Mouse (Mus musculus) midbrain, embryonic 13.5 days (tissue): ENCODE measurements at regions not wholly inside any gene's neighbourhood (a gene's known extent, or its start where the extent isn't known, plus 50 kb on each side); places are given as distances from the start of the nearest gene placed in this dataset.

Experiments used
- ATAC-seq: fragments of 200-750 bp; cut with Nextera tagmentation; 2 replicates; pipeline ENCODE4 v1.8.0; 2017; ENCODE audit warnings: mild to moderate bottlenecking, moderate TSS enrichment, moderate library complexity
- H3K27ac ChIP-seq: fragments of 300-500 bp; sonication (generic); 2 replicates; pipeline ENCODE4 v1.5.1; 2015; ENCODE audit warnings: inconsistent platforms, mild to moderate bottlenecking, moderate library complexity
- H3K27me3 ChIP-seq: fragments of 300-500 bp; sonication (generic); 2 replicates; pipeline ENCODE4 v1.6.1; 2015; ENCODE audit warnings: mild to moderate bottlenecking, inconsistent platforms
- H3K36me3 ChIP-seq: fragments of 300-500 bp; sonication (generic); 2 replicates; pipeline ENCODE4 v1.6.1; 2015; ENCODE audit warnings: mild to moderate bottlenecking, inconsistent platforms
- H3K4me1 ChIP-seq: fragments of 300-500 bp; sonication (generic); replicated peaks from 2 replicates; pipeline ENCODE4 v1.6.1; 2015; ENCODE audit warnings: inconsistent platforms
- H3K4me2 ChIP-seq: fragments of 300-500 bp; sonication (generic); replicated peaks from 2 replicates; pipeline ENCODE4 v1.6.1; 2015; ENCODE audit warnings: moderate library complexity, mild to moderate bottlenecking, inconsistent platforms
- H3K4me3 ChIP-seq: fragments of 300-500 bp; sonication (generic); replicated peaks from 2 replicates; pipeline ENCODE4 v1.5.1; 2015; ENCODE audit warnings: mild to moderate bottlenecking, inconsistent platforms
- H3K9ac ChIP-seq: fragments of 300-500 bp; sonication (generic); replicated peaks from 2 replicates; pipeline ENCODE4 v1.6.1; 2015; ENCODE audit warnings: mild to moderate bottlenecking, inconsistent platforms
- H3K9me3 ChIP-seq: fragments of 300-500 bp; sonication (generic); 2 replicates; pipeline ENCODE4 v1.6.1; 2016; ENCODE audit warnings: mild to moderate bottlenecking, inconsistent platforms
- WGBS: fragments of 180-500 bp; shearing (Covaris S2); methylation state at CpG from one replicate; pipeline ENCODE4 v1.1.7; 2015; 5-methylcytosine and 5-hydroxymethylcytosine counted together

DNA sequence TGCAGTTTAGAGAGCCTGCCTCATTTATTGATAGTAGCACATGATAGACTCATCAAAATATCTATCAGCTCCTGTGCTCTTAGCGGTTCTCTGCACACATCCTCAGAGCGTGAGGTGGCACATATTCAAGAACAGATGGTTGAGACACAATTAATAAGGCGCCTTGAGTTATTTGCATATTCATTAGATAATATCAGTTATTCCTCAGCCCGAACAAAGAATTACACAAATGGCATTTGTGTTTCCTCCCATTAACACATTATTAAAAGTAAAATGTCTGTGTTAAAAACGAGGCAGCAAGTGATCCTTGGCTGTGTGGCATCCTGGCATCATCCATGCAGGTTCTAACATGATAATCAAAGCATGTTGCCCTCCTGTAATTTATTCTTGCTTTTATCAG lies 243.0 kb downstream of the Dcdc2c start:
- no peaks in the 10 kb centered on the region for H3K4me1 ChIP-seq
- H3K36me3 ChIP-seq: no peaks in the 10 kb centered on the region
- no peak overlapping the region for H3K27ac ChIP-seq
- no peaks in the 10 kb centered on the region for H3K9me3 ChIP-seq
- H3K27me3 ChIP-seq: no peaks in the 10 kb centered on the region
- ATAC-seq: no peak
- H3K4me3 ChIP-seq: no peak overlapping the region
- WGBS: 54% methylated on average over 5 of the region's 5 CpGs
- no peak overlapping the region for H3K4me2 ChIP-seq
- H3K9ac ChIP-seq: no peak overlapping the region

DNA sequence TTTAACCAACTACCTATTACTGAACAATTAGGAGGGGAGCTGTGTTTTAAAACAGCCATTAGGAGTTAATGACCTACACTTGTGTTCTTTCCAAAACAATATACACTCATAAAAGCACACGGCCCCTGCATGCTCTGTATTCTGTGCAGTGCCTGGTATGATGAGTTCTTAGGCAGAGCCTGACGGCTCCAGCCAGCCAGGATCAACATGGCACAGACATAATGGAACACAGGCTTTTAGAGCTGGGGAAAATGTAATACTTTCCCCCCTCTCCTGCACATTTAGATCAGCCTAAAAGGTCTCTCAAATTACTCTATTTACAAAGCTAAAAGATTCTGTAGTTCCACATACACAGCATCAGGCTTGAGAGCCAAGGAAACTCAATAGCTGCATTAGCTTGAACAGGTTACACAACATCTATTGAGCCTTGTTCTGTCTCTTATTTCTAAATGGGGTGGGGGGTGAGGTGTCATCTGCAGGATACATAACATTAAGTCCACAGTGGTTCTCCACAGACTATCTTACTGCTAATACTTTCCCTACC lies 250.1 kb downstream of the Dcdc2c start:
- no peak overlapping the region for H3K27ac ChIP-seq

DNA sequence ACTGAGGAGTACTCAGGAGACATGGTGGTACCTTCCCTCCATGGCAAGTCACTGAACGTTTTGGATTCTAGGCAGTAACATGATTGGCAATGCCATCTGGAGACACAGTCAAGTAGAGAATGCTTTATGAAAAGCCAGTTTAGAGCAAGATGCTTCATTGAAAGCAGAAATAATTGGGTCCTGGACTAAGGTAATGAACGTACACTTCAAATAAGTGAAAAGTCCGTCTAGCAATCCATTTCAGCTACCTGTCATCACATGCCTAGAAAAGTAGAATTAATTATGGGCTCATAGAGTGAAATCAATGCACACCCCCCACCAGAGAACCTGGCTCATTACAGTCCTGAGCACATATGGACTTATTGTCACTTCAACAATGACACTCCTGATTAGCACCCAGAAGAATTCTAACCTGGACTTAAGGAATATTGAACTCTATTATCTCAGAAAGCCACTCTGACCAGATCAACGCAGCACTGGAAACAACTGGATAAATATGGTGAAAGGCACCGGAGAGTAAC lies 263.8 kb downstream of the Dcdc2c start:
- Histone ChIP-seq H3K9ac (no peak overlapping the region), H3K36me3 (no peaks in the 10 kb centered on the region), H3K4me3 (no peak overlapping the region), H3K4me2 (no peak overlapping the region), H3K9me3 (no peaks in the 10 kb centered on the region), H3K4me1 (no peaks in the 10 kb centered on the region), H3K27me3 (no peaks in the 10 kb centered on the region), H3K27ac (no peak overlapping the region)
- ATAC-seq: no peak
- 79% methylated on average over 5 of the region's 5 CpGs for WGBS

More for the DNA sequence above, 250.1 kb downstream of the Dcdc2c start:
- no peaks in the 10 kb centered on the region for H3K4me1 ChIP-seq
- no peaks in the 10 kb centered on the region for H3K27me3 ChIP-seq
- no peak overlapping the region for H3K4me2 ChIP-seq
- WGBS: 82% methylated on average over 2 of the region's 2 CpGs
- no peaks in the 10 kb centered on the region for H3K36me3 ChIP-seq
- ATAC-seq: no peak
- H3K4me3 ChIP-seq: no peak overlapping the region
- no peaks in the 10 kb centered on the region for H3K9me3 ChIP-seq
- H3K9ac ChIP-seq: no peak overlapping the region

DNA sequence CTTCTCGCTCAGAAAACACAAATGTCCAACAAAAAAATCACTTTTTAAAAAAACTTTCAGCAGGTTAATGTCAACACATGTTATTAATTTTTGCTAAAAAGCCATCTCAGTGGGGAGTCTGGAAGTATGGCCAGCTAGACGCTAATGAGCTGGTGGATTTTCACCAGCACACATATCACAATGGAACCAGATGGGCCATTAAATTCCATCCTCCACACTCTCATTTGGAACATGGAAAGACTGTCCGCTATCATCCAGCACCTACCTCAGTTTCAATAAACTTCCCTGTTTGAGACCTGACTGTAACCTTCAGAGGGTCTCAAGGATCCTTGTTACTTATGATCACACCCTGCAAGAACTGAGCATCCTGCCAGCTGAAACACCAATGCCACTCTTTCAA lies 296.7 kb downstream of the Dcdc2c start:
- Histone ChIP-seq H3K4me2 (no peak overlapping the region), H3K36me3 (0 out of 2 replicates have a peak, but pooled peaks cover 3% of the 10 kb centered on the region), H3K9me3 (peaks cover 5% of the 10 kb centered on the region; the same call in 1 of the 2 replicates), H3K4me3 (no peak overlapping the region), H3K27ac (no peak overlapping the region), H3K27me3 (no peaks in the 10 kb centered on the region), H3K9ac (no peak overlapping the region), H3K4me1 (no peaks in the 10 kb centered on the region)
- no peak for ATAC-seq
- 72% methylated on average over 3 of the region's 3 CpGs for WGBS

DNA sequence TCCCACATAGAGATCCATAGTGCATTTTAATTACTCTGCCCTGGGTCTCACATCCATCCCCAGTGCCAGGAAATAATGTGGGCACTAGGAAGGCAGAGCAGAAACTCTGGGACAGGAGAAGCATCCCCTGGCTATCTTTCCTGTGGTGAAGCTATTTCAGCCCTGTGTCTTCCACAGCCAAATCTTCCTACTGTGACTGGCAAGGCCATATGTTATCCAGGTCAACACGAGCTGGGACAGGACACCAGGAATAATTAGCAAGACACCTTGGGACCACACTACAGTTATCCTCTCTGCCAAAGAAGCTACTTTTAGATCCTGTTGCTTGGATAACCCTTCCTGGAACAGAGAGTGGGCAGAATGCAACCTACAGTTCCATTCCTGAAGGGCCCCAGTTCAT lies 301.7 kb downstream of the Dcdc2c start:
- H3K4me1 ChIP-seq: no peaks in the 10 kb centered on the region
- H3K27me3 ChIP-seq: no peaks in the 10 kb centered on the region
- no peaks in the 10 kb centered on the region for H3K36me3 ChIP-seq
- H3K9ac ChIP-seq: no peak overlapping the region
- no peak for ATAC-seq
- H3K27ac ChIP-seq: no peak overlapping the region
- no peak overlapping the region for H3K4me3 ChIP-seq
- H3K4me2 ChIP-seq: no peak overlapping the region
- no peaks in the 10 kb centered on the region for H3K9me3 ChIP-seq
- WGBS: 92% methylated on average over 1 of the region's 1 CpGs

DNA sequence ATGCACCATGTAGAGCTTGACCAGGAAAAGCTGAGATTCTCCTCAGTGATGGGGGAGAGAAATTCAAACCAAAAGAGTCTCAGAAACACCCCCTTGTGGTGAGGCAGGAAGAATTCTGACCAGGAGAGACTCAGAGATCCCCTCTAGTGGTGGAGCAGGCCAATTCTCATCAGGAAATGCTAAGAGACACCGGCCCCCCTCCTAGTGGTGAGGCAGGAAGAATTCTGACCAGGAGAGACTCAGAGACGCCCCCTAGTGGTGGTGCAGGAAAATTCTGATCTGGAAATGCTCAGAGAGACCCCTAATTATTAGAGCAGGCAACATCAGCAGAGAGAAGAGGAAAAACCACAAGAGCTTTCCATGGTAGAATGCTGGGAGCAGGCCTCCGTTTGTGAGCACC lies 303.4 kb downstream of the Dcdc2c start:
- Histone ChIP-seq H3K9ac (no peak overlapping the region), H3K9me3 (no peaks in the 10 kb centered on the region)
- WGBS: 61% methylated on average over 3 of the region's 3 CpGs

DNA sequence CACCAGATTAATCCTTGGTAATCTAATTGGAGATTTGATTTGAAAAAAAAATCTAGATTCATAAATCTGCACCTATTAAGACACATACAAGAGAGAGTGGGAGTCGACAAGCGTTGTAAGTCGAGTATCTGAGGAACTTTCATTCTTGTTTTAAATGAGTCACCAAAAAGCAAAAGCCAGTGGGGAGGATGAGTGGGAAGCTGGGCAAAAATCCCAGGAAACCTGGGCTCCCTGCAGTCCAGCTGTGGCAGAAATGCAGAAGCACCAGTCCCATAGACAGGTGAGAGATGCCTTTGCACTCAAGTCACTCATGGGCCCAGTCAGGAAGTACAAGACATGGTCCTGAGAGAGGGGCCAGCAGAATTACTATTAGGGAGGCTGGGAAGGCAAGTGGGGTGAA lies 303.9 kb downstream of the Dcdc2c start:
- H3K4me3 ChIP-seq: no peak overlapping the region
- 97% methylated on average over 3 of the region's 3 CpGs for WGBS
- no peak overlapping the region for H3K4me2 ChIP-seq
- no peaks in the 10 kb centered on the region for H3K27me3 ChIP-seq
- H3K36me3 ChIP-seq: no peaks in the 10 kb centered on the region
- H3K9ac ChIP-seq: no peak overlapping the region
- ATAC-seq: no peak
- H3K27ac ChIP-seq: no peak overlapping the region
- H3K4me1 ChIP-seq: no peaks in the 10 kb centered on the region
- H3K9me3 ChIP-seq: no peaks in the 10 kb centered on the region

More for the DNA sequence above, 303.4 kb downstream of the Dcdc2c start:
- Histone ChIP-seq H3K27me3 (no peaks in the 10 kb centered on the region), H3K4me1 (no peaks in the 10 kb centered on the region), H3K27ac (no peak overlapping the region), H3K36me3 (no peaks in the 10 kb centered on the region), H3K4me3 (no peak overlapping the region), H3K4me2 (no peak overlapping the region)
- no peak for ATAC-seq

DNA sequence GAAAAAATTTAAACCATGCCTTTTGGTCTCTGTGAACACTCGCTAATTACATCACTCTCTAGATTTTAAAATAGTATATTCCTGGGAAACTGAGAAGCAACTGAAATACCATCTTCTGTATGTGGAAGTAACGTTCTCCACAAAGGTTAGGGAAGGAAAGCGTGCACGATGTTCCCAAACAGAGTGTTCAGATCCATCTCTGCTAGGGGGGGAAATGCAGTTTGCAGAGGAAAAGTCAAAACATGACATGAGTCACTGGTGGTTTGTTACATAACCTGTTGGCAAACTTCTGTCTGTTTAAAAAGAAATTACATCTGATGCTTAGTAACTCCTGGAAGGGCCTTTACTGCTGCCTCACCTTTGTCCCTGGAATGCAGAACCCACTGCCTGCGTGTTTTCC lies 314.2 kb downstream of the Dcdc2c start:
- no peaks in the 10 kb centered on the region for H3K4me1 ChIP-seq
- H3K9ac ChIP-seq: no peak overlapping the region
- no peak overlapping the region for H3K4me2 ChIP-seq
- no peaks in the 10 kb centered on the region for H3K36me3 ChIP-seq
- no peaks in the 10 kb centered on the region for H3K9me3 ChIP-seq
- H3K27me3 ChIP-seq: no peaks in the 10 kb centered on the region
- H3K4me3 ChIP-seq: no peak overlapping the region
- H3K27ac ChIP-seq: no peak overlapping the region
- ATAC-seq: no peak
- WGBS: 92% methylated on average over 5 of the region's 5 CpGs

DNA sequence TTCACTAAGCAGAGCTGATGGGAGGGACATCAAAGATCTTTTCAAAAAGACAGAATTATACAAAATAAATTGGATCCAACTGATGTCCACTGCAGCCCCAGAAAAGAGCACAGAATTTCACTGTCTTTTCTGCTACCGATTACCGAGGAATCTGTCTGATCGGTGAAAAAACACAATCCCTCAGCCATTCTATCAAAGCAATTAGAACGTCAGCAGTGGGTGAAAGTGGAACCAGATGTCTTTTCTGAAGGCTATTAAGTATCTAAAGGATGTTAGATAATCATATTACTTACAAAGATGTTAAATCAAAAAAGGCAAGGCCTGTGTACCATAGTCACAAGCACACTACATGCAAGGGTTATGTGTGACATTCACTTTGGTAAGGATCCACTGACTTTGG lies 315.2 kb downstream of the Dcdc2c start:
- Histone ChIP-seq H3K27me3 (no peaks in the 10 kb centered on the region), H3K4me3 (no peak overlapping the region), H3K9me3 (no peaks in the 10 kb centered on the region), H3K4me2 (no peak overlapping the region), H3K27ac (no peak overlapping the region), H3K36me3 (no peaks in the 10 kb centered on the region), H3K4me1 (no peaks in the 10 kb centered on the region), H3K9ac (no peak overlapping the region)
- no peak for ATAC-seq
- WGBS: 53% methylated on average over 4 of the region's 4 CpGs

DNA sequence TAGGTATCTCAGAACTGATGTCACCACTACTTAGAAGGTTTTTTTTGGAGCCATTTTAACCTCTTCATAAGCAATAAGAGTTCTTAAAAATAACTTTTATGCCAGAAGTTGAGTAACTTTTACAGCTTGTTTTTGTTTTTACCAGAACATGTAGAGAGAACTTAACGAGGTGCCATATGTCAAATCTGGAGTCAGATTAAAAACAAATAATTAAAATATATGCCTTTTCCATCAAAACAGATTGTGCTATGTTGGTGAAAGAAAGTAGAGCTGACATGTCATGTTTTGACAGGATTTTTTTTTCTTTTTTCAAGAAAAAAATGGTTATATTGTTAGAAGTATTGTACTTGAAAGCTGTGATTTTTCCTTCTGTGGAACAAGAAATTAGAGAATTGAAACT lies 349.4 kb downstream of the Dcdc2c start:
- Histone ChIP-seq H3K27me3 (no peaks in the 10 kb centered on the region), H3K4me2 (no peak overlapping the region), H3K27ac (no peak overlapping the region), H3K9ac (no peak overlapping the region), H3K4me3 (no peak overlapping the region), H3K36me3 (no peaks in the 10 kb centered on the region), H3K4me1 (no peaks in the 10 kb centered on the region), H3K9me3 (no peaks in the 10 kb centered on the region)
- WGBS: 87% methylated on average over 1 of the region's 1 CpGs
- no peak for ATAC-seq

DNA sequence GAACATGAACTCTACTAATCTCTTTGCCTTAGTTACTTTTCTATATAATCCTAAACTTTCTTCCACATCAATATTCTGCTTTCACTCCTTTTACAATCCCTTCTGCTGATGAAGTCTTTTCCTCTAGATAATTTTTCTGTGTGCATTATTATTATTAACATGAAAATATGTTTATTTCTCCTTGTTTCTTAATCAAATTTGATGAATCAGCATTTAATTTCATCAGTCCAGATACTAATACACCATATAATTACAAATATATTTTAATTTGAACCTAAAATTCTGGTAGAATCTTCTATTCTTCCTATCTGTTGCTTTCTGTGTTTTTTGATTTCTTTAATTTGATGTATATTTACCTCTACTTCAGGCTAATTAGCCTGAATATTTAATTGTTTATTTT lies 365.5 kb downstream of the Dcdc2c start:
- H3K9ac ChIP-seq: no peak overlapping the region
- no peaks in the 10 kb centered on the region for H3K27me3 ChIP-seq
- peaks cover 18% of the 10 kb centered on the region for H3K9me3 ChIP-seq
- no peak overlapping the region for H3K4me2 ChIP-seq
- H3K4me1 ChIP-seq: no peaks in the 10 kb centered on the region
- H3K36me3 ChIP-seq: no peaks in the 10 kb centered on the region
- no peak overlapping the region for H3K4me3 ChIP-seq
- ATAC-seq: no peak
- no peak overlapping the region for H3K27ac ChIP-seq

DNA sequence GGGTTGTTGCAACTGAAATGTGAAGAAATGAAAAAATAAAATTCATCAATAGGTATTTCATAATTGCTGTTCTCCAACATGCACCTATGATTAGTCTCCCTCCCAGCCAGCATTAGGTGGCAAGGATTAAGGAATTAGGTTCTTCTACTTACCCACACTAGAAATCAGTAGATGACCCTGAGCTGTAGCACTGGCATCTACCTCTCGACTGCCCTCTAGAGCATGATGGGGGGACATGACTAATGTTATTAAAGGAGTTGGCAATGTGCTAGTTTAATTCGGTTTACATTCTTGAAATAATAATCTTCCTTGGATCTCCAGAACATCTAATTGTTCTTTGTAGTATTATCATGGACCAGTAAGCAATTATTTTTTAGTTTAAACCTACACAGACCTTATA lies 370.9 kb downstream of the Dcdc2c start:
- no peak overlapping the region for H3K4me3 ChIP-seq
- WGBS: 76% methylated on average over 2 of the region's 2 CpGs
- no peak for ATAC-seq

DNA sequence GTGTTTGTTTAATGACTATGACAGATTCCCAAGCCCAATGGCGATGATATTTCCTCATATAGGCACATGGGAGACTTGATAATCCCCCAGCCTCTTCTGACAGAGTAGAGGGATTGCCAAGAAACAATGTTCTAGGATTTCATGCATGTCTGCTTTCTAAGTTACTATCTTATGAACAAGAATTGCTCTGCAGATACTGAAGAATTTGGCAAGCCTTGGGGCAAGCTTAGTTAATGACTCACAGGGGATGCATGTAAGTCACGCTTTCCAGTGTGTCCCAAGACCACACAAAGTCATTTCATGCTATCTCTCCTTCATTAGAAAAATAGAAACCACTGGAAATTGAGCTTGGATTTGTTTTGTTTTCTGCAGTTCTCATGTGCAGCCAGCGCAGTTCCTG lies 376.2 kb downstream of the Dcdc2c start:
- no peak for ATAC-seq
- H3K9ac ChIP-seq: no peak overlapping the region

More for the DNA sequence above, 370.9 kb downstream of the Dcdc2c start:
- H3K27me3 ChIP-seq: no peaks in the 10 kb centered on the region
- no peaks in the 10 kb centered on the region for H3K36me3 ChIP-seq
- no peak overlapping the region for H3K4me2 ChIP-seq
- H3K9me3 ChIP-seq: no peaks in the 10 kb centered on the region
- H3K27ac ChIP-seq: no peak overlapping the region
- H3K9ac ChIP-seq: no peak overlapping the region
- H3K4me1 ChIP-seq: no peaks in the 10 kb centered on the region

More for the DNA sequence above, 376.2 kb downstream of the Dcdc2c start:
- Histone ChIP-seq H3K36me3 (no peaks in the 10 kb centered on the region), H3K4me3 (no peak overlapping the region), H3K4me1 (no peaks in the 10 kb centered on the region), H3K27ac (no peak overlapping the region), H3K4me2 (no peak overlapping the region), H3K9me3 (no peaks in the 10 kb centered on the region), H3K27me3 (no peaks in the 10 kb centered on the region)
- WGBS: 77% methylated on average over 3 of the region's 3 CpGs
